ENCODE assay signal across 8 mouse cellular contexts in genomic region chr16:49766326-49766725, GRCm38 (mm10). TPM values are rescaled to one million over a fixed set of nuclear protein-coding genes. Genes with fewer than 3 reads are reported as not detected.
DNase-seq lines count a peak whose midpoint lies in the region; ATAC-seq and TF ChIP-seq lines count a peak whose summit lies in the region.
"Had no signal": no experiment of that assay in that cellular context is flagged by ENCODE, and none has a peak within 500 bp of the region (broad histone marks: within the 10 kb centered on the region; RNA-seq: fewer than 3 reads in every experiment).

No protein-coding gene starts in this region.

- WGBS in liver, embryonic 12.5 days (ENCODE audit: insufficient replicate concordance): 33% methylated on average over 3 of the region's 3 CpGs

- peaks cover 60% of the 10 kb centered on the region for H3K4me1 ChIP-seq in liver, embryonic 12.5 days
- H3K4me1 ChIP-seq: embryonic facial prominence, embryonic 12.5 days had no signal

- ATAC-seq in liver, embryonic 12.5 days: peak; percentile 62

- H3K4me2 ChIP-seq in liver, embryonic 12.5 days: no peak overlapping the region
- H3K4me2 ChIP-seq: embryonic facial prominence, embryonic 12.5 days had no signal

- H3K27ac ChIP-seq in layer of hippocampus, adult 2 months: no peak overlapping the region
- H3K27ac ChIP-seq in liver, embryonic 12.5 days: peak overlapping the region; percentile 72; the same call in 1 of the 2 replicates
- H3K27ac ChIP-seq: embryonic facial prominence, embryonic 12.5 days had no signal

- H3K27me3 ChIP-seq in liver, embryonic 12.5 days (replicated peaks): no peaks in the 10 kb centered on the region
- H3K27me3 ChIP-seq: embryonic facial prominence, embryonic 12.5 days had no signal

- no peaks in the 10 kb centered on the region for H3K36me3 ChIP-seq in liver, embryonic 12.5 days
- H3K36me3 ChIP-seq: embryonic facial prominence, embryonic 12.5 days had no signal

- no peak for DNase-seq in layer of hippocampus, adult 2 months (ENCODE audit: low spot score in 2 of 2)
- DNase-seq in layer of hippocampus, adult 9-10 months (ENCODE audit: low spot score): no peak
- DNase-seq in T-cell, adult 2 months (ENCODE audit: low spot score): peak; percentile 75
- DNase-seq in embryo, embryonic 10.5 days (ENCODE audit: low spot score): peak; percentile 38
- DNase-seq in spleen, postnatal 36 days (ENCODE audit: low spot score in 2 of 2): peak; percentile 70 to 79
- no peak for DNase-seq in neural tube, embryonic 10.5 days (ENCODE audit: extremely low spot score, low spot score)

- no peaks in the 10 kb centered on the region for H3K9me3 ChIP-seq in liver, embryonic 12.5 days (replicated peaks)
- H3K9me3 ChIP-seq: embryonic facial prominence, embryonic 12.5 days had no signal

- TF ChIP-seq CTCF in layer of hippocampus, adult 2 months (conservative IDR thresholded peaks at IDR 0.05): peak; percentile 73

- H3K9ac ChIP-seq in liver, embryonic 12.5 days: peak overlapping the region; percentile 50
- H3K9ac ChIP-seq: embryonic facial prominence, embryonic 12.5 days had no signal

- H3K4me3 ChIP-seq in layer of hippocampus, adult 2 months: no peak overlapping the region
- no peak overlapping the region for H3K4me3 ChIP-seq in liver, embryonic 12.5 days
- H3K4me3 ChIP-seq: embryonic facial prominence, embryonic 12.5 days had no signal

RNA-seq across cellular contexts. Expression of gene Cd47, which starts 34.0 kb away (rescaled TPM):
- 100 to 1,000 TPM; 220 to 223 TPM for total RNA-seq in layer of hippocampus, adult 2 months (2021)
- 308 and 327 TPM in 2 replicates for polyA plus RNA-seq in liver, embryonic 12.5 days (2016; fragmentation: Nextera tagmentation; extraction: Ambion mirVana)

Comparison
In these comparisons a context has a peak if more than half of its experiments do, and no peak if none do; other contexts are left out.
1. DNase-seq: peak in T-cell, adult 2 months (single experiment), embryo, embryonic 10.5 days (single experiment) and spleen, postnatal 36 days (2 of 2); none in layer of hippocampus, adult 2 months (0 of 2), layer of hippocampus, adult 9-10 months (single experiment) and neural tube, embryonic 10.5 days (single experiment).